24 mouse cellular contexts compared by ENCODE assay signal in the genomic region with DNA sequence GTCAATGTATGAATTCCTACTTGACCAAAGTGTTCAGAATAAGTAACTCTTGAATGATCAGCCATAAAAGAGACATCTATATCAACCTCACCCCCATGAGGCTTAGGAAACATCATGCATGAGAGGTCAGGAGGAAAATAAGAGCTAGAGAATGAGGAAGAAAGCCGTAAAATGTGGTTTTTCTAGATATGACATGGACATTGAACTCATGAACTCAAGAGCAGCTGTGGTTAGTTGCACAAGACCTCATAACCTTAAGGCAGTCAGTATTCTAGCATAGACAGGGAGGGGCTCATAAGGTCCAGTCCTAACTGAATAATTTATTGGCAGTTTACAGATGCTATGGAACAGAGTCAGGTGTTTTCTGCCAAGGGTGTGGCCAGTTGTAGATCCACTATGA. TPM values are rescaled to one million over a fixed set of nuclear protein-coding genes. Genes with fewer than 3 reads are reported as not detected.
DNase-seq lines count a peak whose midpoint lies in the region; ATAC-seq and TF ChIP-seq lines count a peak whose summit lies in the region.
"Had no signal": no experiment of that assay in that cellular context is flagged by ENCODE, and none has a peak within 500 bp of the region (broad histone marks: within the 10 kb centered on the region; RNA-seq: fewer than 3 reads in every experiment).

No protein-coding gene starts in this region.

- no peaks in the 10 kb centered on the region for H3K27me3 ChIP-seq in stomach, embryonic 15.5 days (replicated peaks)
- no peaks in the 10 kb centered on the region for H3K27me3 ChIP-seq in stomach, postnatal 0 days (ENCODE audit: control insufficient read depth, insufficient read depth, low read length)
- H3K27me3 ChIP-seq in intestine, embryonic 14.5 days (replicated peaks; ENCODE audit: control insufficient read depth, insufficient read depth, low read length): no peaks in the 10 kb centered on the region
- no peaks in the 10 kb centered on the region for H3K27me3 ChIP-seq in hindbrain, embryonic 11.5 days (ENCODE audit: control insufficient read depth, insufficient read depth, low read length)
- H3K27me3 ChIP-seq: embryonic facial prominence, embryonic 13.5 days; forebrain, embryonic 12.5 days; heart, embryonic 15.5 days; hindbrain, embryonic 15.5 days; kidney, embryonic 15.5 days; neural tube, embryonic 15.5 days had no signal

- peak; percentile 43; the same call in 1 of the 2 replicates for ATAC-seq in stomach, embryonic 15.5 days (ENCODE audit: insufficient read depth, low FRiP score, low read depth)
- ATAC-seq in stomach, postnatal 0 days (ENCODE audit: low FRiP score, low TSS enrichment): no peak
- ATAC-seq in intestine, embryonic 14.5 days (replicated peaks; ENCODE audit: low FRiP score, low TSS enrichment, low read depth): peak; percentile 62
- peak; percentile 88 for ATAC-seq in megakaryocyte progenitor cell, adult 5-6 weeks (replicated peaks; ENCODE audit: poor library complexity)
- ATAC-seq in hindbrain, embryonic 11.5 days (ENCODE audit: low FRiP score): no peak
- ATAC-seq: midbrain, embryonic 16.5 days had no signal

- H3K9ac ChIP-seq in stomach, embryonic 15.5 days: no peak overlapping the region
- no peak overlapping the region for H3K9ac ChIP-seq in stomach, postnatal 0 days (ENCODE audit: low read length)
- H3K9ac ChIP-seq in intestine, embryonic 14.5 days (ENCODE audit: low read length): no peak overlapping the region
- H3K9ac ChIP-seq in hindbrain, embryonic 11.5 days (ENCODE audit: low read depth, low read length): no peak overlapping the region
- H3K9ac ChIP-seq: embryonic facial prominence, embryonic 13.5 days; forebrain, embryonic 12.5 days; heart, embryonic 15.5 days; hindbrain, embryonic 15.5 days; kidney, embryonic 15.5 days; neural tube, embryonic 15.5 days had no signal

- H3K27ac ChIP-seq in stomach, embryonic 15.5 days: no peak overlapping the region
- H3K27ac ChIP-seq in stomach, postnatal 0 days (replicated peaks): no peak overlapping the region
- no peak overlapping the region for H3K27ac ChIP-seq in intestine, embryonic 14.5 days (ENCODE audit: low read depth)
- no peak overlapping the region for H3K27ac ChIP-seq in hindbrain, embryonic 11.5 days (ENCODE audit: low read depth, low read length)
- H3K27ac ChIP-seq: embryonic facial prominence, embryonic 13.5 days; forebrain, embryonic 12.5 days; heart, embryonic 15.5 days; hindbrain, embryonic 15.5 days; kidney, embryonic 15.5 days; neural tube, embryonic 15.5 days had no signal

- H3K36me3 ChIP-seq in stomach, embryonic 15.5 days: no peaks in the 10 kb centered on the region
- H3K36me3 ChIP-seq in stomach, postnatal 0 days (ENCODE audit: control insufficient read depth, insufficient read depth, low read length): no peaks in the 10 kb centered on the region
- no peaks in the 10 kb centered on the region for H3K36me3 ChIP-seq in intestine, embryonic 14.5 days (ENCODE audit: control insufficient read depth, insufficient read depth, low read length)
- no peaks in the 10 kb centered on the region for H3K36me3 ChIP-seq in hindbrain, embryonic 11.5 days (ENCODE audit: control insufficient read depth, insufficient read depth, low read length)
- H3K36me3 ChIP-seq: embryonic facial prominence, embryonic 13.5 days; forebrain, embryonic 12.5 days; heart, embryonic 15.5 days; hindbrain, embryonic 15.5 days; kidney, embryonic 15.5 days; neural tube, embryonic 15.5 days had no signal

- H3K4me1 ChIP-seq in stomach, embryonic 15.5 days: no peaks in the 10 kb centered on the region
- no peaks in the 10 kb centered on the region for H3K4me1 ChIP-seq in stomach, postnatal 0 days (replicated peaks; ENCODE audit: control insufficient read depth, insufficient read depth)
- H3K4me1 ChIP-seq in intestine, embryonic 14.5 days (replicated peaks; ENCODE audit: control insufficient read depth, insufficient read depth, low read length): no peaks in the 10 kb centered on the region
- H3K4me1 ChIP-seq in hindbrain, embryonic 11.5 days (replicated peaks; ENCODE audit: control insufficient read depth, insufficient read depth, low read length): no peaks in the 10 kb centered on the region
- H3K4me1 ChIP-seq: embryonic facial prominence, embryonic 13.5 days; forebrain, embryonic 12.5 days; heart, embryonic 15.5 days; hindbrain, embryonic 15.5 days; kidney, embryonic 15.5 days; neural tube, embryonic 15.5 days had no signal

- no peaks in the 10 kb centered on the region for H3K9me3 ChIP-seq in stomach, embryonic 15.5 days
- no peaks in the 10 kb centered on the region for H3K9me3 ChIP-seq in stomach, postnatal 0 days (ENCODE audit: control insufficient read depth, low read length)
- H3K9me3 ChIP-seq in intestine, embryonic 14.5 days (ENCODE audit: control insufficient read depth, low read length): no peaks in the 10 kb centered on the region
- H3K9me3 ChIP-seq in hindbrain, embryonic 11.5 days (ENCODE audit: control insufficient read depth, low read length): no peaks in the 10 kb centered on the region
- H3K9me3 ChIP-seq: embryonic facial prominence, embryonic 13.5 days; forebrain, embryonic 12.5 days; heart, embryonic 15.5 days; hindbrain, embryonic 15.5 days; kidney, embryonic 15.5 days; neural tube, embryonic 15.5 days had no signal

- DNase-seq in stomach, postnatal 0 days (ENCODE audit: low spot score): no peak
- DNase-seq in intestine, embryonic 14.5 days (ENCODE audit: low spot score): no peak
- DNase-seq in adipocyte (ENCODE audit: low spot score): no peak
- no peak for DNase-seq in thymus, postnatal 4 days
- no peak for DNase-seq in hindbrain, embryonic 11.5 days (ENCODE audit: low spot score)
- DNase-seq: adrenal gland, adult 2 months; cerebellum, adult 18-20 months; cerebellum, postnatal 14 days; gastrocnemius, postnatal 36 days; heart, postnatal 4 days; kidney, adult 11 months; kidney, postnatal 36 days; thymus, postnatal 25 days had no signal

- 74% methylated on average over 1 of the region's 1 CpGs for WGBS in stomach, embryonic 15.5 days
- WGBS in stomach, postnatal 0 days: 79% methylated on average over 1 of the region's 1 CpGs
- 73% methylated on average over 1 of the region's 1 CpGs for WGBS in intestine, embryonic 14.5 days
- WGBS in hindbrain, embryonic 11.5 days: 94% methylated on average over 1 of the region's 1 CpGs

- H3K4me2 ChIP-seq in stomach, embryonic 15.5 days: no peak overlapping the region
- no peak overlapping the region for H3K4me2 ChIP-seq in stomach, postnatal 0 days (replicated peaks; ENCODE audit: low read depth)
- no peak overlapping the region for H3K4me2 ChIP-seq in intestine, embryonic 14.5 days (ENCODE audit: low read length)
- H3K4me2 ChIP-seq in hindbrain, embryonic 11.5 days (replicated peaks; ENCODE audit: low read depth, low read length): no peak overlapping the region
- H3K4me2 ChIP-seq: embryonic facial prominence, embryonic 13.5 days; forebrain, embryonic 12.5 days; heart, embryonic 15.5 days; hindbrain, embryonic 15.5 days; kidney, embryonic 15.5 days; neural tube, embryonic 15.5 days had no signal

- H3K4me3 ChIP-seq in stomach, embryonic 15.5 days (replicated peaks): no peak overlapping the region
- H3K4me3 ChIP-seq in stomach, postnatal 0 days (ENCODE audit: low read depth, low read length): no peak overlapping the region
- H3K4me3 ChIP-seq in intestine, embryonic 14.5 days (ENCODE audit: low read depth, low read length): no peak overlapping the region
- no peak overlapping the region for H3K4me3 ChIP-seq in hindbrain, embryonic 11.5 days (ENCODE audit: low read depth, low read length)
- H3K4me3 ChIP-seq: embryonic facial prominence, embryonic 13.5 days; erythroblast, embryonic 14.5 days; forebrain, embryonic 12.5 days; heart, embryonic 15.5 days; hindbrain, embryonic 15.5 days; kidney, embryonic 15.5 days; neural tube, embryonic 15.5 days had no signal

- TF ChIP-seq EP300 in stomach, postnatal 0 days (optimal IDR thresholded peaks at IDR 0.05): no peak

- no peak for TF ChIP-seq CTCF in stomach, postnatal 0 days (IDR thresholded peaks at IDR 0.05; ENCODE audit: low read depth)

RNA-seq across cellular contexts. Expression of gene Naip1, which starts 3.2 kb away (rescaled TPM):
- polyA plus RNA-seq in stomach, embryonic 15.5 days (2015; fragmentation: Nextera tagmentation; extraction: Ambion mirVana): 0.82 and 1.4 TPM in 2 replicates
- 0.06 and 0.10 TPM in 2 replicates for polyA plus RNA-seq in stomach, postnatal 0 days (2015; fragmentation: Nextera tagmentation; extraction: Ambion mirVana)
- polyA plus RNA-seq in intestine, embryonic 14.5 days (2014; fragmentation: Nextera tagmentation; extraction: Ambion mirVana): 0.89 and 1.3 TPM in 2 replicates
- 0.05 TPM in 1 of 2 replicates, not detected in the other for total RNA-seq in megakaryocyte progenitor cell, adult 5-6 weeks (2015)
- not detected in 2 replicates for total RNA-seq in megakaryocyte progenitor cell, adult 5-6 weeks (2017)
- polyA plus RNA-seq in hindbrain, embryonic 11.5 days (2014; fragmentation: Nextera tagmentation; extraction: Ambion mirVana): not detected in 2 replicates
- total RNA-seq: gastrocnemius, adult 18-20 months; gastrocnemius, postnatal 36 days; heart, postnatal 4 days had no signal
- polyA plus RNA-seq: embryonic facial prominence, embryonic 13.5 days; erythroblast, embryonic 14.5 days; forebrain, embryonic 12.5 days; heart, embryonic 15.5 days; kidney, embryonic 15.5 days; midbrain, embryonic 16.5 days had no signal

RNA-seq across cellular contexts. Expression of gene Gtf2h2, which starts 42.9 kb away (rescaled TPM):
- polyA plus RNA-seq in stomach, embryonic 15.5 days (2015; fragmentation: Nextera tagmentation; extraction: Ambion mirVana): 62.0 and 66.9 TPM in 2 replicates
- 25.3 and 25.7 TPM in 2 replicates for polyA plus RNA-seq in stomach, postnatal 0 days (2015; fragmentation: Nextera tagmentation; extraction: Ambion mirVana)
- 81.6 and 96.4 TPM in 2 replicates for polyA plus RNA-seq in intestine, embryonic 14.5 days (2014; fragmentation: Nextera tagmentation; extraction: Ambion mirVana)
- 62.5 and 69.7 TPM in 2 replicates for total RNA-seq in megakaryocyte progenitor cell, adult 5-6 weeks (2015)
- total RNA-seq in megakaryocyte progenitor cell, adult 5-6 weeks (2017): 57.3 and 66.1 TPM in 2 replicates
- 89.2 and 97.7 TPM in 2 replicates for polyA plus RNA-seq in hindbrain, embryonic 11.5 days (2014; fragmentation: Nextera tagmentation; extraction: Ambion mirVana)

Comparison
In these comparisons a context has a peak if more than half of its experiments do, and no peak if none do; other contexts are left out.
1. ATAC-seq: peak in stomach, embryonic 15.5 days (single experiment), intestine, embryonic 14.5 days (single experiment) and megakaryocyte progenitor cell, adult 5-6 weeks (single experiment); none in stomach, postnatal 0 days (single experiment) and hindbrain, embryonic 11.5 days (single experiment).